Mouse (Mus musculus) retina, postnatal 1 day (tissue): ENCODE measurements around the gene Calm3.

ENCODE experiments used
- DNase-seq: peaks from one replicate; pipeline ENCODE4 v3.0.0-alpha.2; 2012

The Calm3 gene

DNA sequence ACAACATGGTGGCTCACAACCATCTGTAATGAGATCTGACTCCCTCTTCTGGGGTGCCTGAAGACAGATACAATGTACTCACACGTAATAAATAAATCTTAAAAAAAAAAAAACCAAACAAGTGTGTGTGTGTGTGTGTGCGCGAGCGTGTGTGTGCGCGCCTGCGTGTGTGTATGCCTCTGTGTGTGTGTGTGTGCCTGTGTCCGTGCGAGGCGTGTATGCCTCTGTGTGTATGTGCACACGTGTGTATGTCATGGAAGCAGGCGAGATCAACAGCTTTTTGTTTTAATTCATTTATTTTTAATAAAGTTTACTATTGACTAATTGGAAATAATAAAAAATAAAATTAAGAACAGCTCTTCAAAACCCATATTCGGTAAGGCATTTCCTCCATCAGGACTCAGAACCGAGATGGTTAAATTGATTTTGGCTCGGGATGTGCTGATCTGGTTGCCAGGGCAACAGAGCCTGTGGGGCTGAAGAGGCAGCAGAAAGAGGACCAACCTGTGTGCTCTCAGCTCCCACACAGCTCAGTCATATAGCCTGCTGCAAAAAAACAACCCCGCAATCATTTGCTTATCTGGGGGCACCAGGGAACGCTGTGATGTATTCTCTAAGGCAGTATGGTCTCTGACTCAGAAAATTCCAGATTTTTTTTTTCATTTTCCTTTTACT, 14.3 kb upstream of the Calm3 start:
- DNase-seq = peak; percentile 69

DNA sequence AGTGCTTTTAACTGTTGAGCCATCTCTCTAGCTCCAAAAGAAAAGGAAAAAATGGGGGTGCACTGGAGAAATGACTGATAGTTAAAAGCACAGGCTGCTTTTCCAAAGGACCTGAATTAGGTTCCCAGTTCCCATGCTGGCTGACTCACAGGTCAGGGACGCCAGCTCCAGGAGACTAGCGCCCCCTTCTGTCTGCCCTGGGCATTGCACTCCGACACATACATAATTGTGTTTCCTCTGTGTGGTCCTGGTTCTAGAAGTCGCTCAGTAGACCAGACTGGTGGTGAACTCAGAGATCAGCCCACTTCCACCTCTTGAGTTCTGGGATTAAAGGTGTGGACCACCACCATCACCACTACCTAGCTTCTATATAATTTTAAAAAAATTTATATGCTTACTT, 13.4 kb upstream of the Calm3 start:
- no peak for DNase-seq

DNA sequence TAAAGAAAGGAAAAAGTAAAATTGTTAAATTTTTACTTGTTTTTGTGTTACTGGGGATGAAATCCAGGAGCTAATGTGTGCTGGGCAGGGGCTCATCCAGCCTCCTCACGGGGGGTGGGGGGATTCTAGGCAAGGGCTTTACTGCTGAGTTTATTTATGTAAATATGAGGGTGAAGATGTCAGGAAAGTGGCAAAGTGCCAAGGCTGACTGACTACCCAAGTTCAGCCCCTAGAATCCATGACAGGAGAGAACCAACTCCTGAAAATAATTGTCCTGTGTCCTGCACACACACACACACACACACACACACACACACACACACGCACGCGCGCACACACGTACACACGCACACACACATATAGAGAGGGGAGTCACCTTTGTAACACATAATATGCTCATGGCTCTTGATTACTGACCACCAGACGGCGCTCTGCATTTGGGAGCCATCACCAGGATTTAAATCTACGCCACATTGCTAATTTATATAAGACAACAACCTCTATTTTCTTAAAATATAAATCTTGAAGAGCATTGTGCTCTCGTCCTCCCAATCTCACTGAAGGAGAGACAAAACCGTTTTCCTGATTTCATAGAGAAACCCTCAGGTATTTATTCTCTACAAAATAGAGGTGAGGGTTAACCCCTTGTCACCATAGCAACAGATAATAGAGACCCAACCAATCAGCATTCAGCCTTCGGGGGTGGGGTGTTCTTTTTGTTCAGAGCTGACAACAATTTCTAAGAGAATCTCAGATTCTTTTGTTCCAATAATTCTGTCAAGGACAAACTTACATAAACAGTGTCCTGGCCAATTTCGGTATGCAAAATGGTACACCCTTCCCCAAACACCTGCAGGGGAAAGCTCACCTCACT, 9.0 kb upstream of the Calm3 start:
- peak; percentile 80 for DNase-seq

DNA sequence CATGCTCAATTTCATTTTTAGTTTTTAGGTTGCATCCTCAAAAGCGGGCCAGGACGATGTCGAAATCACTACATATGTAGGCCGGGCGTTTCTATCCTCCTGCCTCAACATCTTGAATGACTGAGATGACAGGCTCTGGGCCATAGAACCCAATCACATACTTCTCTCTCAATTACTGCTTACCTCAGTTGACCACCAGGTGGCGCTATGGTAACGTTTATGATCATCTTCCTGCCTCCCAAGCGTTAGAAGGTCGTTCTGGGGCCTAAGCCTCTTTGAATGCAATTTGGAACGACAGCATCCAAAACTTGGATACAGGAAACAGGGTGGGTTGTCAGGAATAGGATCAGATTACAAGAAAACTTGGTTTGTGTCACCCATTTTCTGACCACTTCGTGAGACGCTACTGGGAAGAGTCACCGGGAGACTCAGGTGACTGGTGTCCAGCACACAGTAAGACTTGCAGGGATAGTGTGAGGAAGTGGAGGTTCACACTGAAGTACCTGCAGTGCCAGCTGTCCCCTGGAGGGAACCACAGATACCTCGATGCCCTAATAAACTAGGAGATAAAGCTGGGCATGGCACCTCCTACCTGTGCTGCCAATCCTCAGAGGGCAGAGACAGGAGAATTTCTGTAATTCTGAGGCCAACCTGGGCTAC, 8.2 kb upstream of the Calm3 start:
- peak; percentile 93 for DNase-seq

DNA sequence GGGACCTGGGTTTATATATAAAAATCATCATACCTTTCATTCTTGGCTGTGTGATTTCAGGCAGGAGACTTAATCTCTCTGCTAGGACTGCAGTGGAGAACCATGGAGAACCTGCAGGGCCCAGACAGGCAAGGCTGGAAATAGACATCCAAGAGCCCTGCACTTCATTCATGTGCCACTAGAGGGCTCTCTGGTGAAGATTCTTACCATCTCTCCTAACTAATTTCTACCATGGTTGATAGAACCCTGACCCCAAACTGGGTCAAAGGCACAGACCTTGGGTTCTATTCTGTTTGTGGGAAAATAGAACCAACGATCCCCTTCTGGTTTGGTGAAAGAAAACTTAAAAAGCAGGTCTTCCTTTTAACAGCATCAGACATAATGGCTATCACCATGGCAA, 6.9 kb upstream of the Calm3 start:
- peak; percentile 81 for DNase-seq

DNA sequence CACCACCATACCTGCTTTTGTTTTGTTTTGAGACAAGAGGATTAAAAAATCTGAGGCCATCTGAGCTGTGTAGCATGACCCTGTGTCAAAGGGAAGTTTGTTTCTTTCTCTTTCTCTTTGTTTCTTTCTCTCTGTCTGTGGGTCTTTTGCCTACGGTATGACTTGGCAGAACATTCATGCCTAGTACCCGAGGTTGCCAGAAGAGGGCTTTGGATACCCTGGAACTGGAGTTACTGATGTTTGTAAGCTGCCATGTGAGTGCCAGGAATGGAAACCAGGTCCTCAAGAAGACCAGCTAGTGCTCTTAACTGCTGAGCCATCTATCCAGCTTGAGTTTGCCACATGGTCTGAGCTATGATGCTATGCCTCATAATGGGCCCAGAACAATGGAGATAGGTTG, 4.4 kb upstream of the Calm3 start:
- no peak for DNase-seq

DNA sequence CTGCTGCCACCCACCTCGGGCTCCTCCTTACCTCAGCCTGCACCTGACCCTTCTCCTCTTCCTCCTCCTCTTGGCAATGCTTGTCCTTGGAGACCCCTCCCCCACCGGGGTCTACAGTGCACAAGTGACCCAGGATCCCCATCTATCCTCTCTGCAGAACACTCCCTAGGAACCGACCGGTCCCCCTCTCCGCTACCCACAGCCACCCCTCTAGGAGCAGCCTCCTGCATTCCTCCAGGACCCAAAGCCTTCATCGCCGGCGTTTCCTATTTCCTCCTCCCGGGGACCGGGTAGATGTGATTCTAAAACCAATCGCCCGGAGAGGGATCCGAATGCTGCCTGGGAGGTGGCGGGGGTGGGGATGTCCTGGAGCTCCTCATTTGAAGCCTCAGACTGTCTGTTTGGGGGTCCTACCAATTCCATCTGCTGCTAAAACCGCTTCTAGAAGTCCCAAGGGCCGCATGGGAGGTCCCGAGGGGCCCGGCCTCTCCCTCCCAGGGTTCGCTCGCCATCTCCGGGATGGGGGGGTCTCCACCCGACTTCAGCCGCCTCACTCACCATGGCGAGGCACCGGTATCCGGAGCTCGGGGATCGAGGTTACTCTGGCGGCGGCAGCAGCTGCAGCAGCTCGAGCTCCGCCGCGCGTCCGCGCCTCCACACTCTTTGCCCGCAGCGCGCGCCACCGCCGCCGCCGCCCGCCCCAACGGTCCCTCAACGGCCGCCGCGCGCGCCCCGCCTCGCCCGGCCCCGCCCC, 454 bp downstream of the Calm3 start:
- DNase-seq = no peak

DNA sequence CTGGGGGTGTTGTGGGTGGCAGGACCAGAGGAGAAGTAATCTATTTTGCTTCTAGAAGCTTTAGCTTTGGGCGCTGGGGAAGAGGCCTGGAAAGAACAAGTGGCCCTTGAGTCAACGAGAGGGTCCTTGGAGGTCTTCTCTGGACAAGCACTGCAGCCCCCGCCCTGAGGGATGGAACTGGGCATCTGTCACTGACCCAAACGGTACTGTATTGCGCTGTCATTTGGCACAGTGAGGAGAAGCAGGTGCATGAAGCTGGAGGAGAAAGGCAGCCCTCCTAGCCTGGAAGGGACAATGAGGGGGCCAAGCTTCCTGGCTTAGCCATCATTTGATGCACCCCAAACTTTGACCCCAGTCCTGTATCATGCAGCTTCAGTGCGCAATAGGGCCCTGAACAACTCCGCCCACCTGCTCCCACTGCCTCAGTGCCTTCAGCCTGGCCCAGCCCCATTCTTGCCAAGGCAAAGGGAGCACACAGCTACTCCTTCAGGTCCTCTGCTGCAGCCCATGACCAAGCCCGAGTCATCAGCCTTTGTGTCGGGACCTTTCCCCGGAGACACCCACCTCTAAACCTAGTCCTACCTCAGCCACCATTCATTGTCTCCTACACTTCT, 1.4 kb downstream of the Calm3 start:
- DNase-seq = no peak

DNA sequence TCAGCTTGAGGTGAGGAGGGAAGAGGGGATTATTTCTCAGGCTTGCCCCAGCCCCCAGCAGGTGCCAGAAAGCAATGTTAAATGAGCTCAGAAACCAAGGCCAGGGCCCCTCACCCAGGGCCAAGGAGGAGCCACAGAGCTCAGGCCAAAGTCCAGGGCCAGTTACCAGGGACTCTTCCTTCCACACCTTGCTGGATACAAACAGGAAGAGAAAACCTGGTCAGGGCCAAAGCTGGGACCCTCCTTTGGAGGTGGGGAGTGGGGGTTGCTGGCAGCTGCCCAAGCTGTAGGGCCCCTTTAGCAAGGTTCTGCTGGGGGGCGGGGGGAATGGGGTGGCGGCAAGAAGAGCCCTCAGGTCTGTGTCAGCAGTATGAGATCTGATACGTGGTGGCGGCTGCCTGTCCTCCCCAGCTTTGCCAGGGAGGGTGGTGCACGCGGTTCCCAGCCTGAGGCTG, 2.0 kb downstream of the Calm3 start:
- no peak for DNase-seq

DNA sequence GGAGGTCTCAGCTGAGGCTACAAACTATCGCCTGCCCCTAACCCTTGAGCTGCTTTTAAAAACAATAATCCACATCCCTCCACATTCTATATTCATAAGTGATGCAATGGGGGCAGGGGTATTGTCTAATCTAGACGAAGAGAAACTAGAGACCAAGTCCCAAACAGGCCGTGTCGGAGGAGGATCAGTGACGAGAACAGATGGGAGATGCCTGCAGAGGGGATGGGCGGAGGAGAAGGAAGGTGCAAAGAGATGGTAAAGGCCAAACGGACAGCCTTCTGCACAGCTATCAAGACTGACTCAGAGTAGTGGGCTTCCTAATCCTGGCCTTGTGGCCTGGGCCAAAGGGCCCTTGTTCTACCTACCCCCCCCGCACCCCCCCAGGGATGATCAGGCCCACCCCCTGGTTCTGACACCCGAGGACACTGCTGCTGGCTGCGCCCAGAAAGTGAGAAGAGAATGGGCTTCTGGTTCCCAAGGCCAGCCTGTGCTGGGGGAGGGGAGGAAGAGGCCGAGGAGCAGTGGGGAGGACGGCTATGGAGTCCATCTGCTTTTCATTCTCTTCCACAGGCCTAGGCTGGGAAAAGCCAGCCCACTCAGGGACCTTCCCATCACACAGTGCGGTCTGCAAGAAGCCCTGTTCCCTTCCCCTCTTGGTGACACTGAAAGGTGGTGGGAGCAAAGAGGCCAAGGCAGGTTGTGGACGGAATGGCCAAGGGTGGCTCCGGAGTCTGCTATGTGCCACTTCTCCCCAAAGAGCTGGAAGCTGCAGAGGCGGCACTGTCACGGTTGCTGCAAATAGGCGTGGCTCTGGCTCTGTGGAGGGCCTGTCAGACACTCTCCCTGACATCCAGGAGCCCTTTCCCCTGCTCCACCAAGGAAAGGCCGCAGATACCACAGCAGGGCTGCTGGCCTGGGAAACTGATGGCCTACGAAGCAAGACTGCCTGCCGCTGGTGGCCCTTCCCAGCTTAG, 2.8 kb downstream of the Calm3 start:
- peak; percentile 37 for DNase-seq

DNA sequence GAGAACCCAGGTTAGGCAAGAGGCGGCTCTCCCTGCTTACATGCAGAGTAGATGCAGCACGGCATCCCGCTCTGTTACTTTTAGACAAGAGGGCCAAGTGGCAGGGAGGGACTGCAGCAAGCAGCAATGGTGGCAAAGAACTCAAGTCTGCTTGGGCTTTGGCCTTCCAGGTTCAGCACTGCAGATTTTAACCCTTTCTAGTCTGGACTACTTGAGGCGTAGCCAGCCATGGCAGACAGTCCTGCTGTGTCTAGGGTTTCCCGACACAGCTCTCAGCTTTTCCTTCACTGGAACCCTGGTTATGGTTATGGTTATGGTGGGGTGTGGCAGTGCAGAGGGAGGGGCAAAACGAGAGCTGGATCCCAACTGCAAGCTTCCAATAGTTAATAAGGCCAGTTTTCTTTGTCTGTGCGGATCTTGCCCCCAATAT, 3.7 kb downstream of the Calm3 start:
- no peak for DNase-seq

DNA sequence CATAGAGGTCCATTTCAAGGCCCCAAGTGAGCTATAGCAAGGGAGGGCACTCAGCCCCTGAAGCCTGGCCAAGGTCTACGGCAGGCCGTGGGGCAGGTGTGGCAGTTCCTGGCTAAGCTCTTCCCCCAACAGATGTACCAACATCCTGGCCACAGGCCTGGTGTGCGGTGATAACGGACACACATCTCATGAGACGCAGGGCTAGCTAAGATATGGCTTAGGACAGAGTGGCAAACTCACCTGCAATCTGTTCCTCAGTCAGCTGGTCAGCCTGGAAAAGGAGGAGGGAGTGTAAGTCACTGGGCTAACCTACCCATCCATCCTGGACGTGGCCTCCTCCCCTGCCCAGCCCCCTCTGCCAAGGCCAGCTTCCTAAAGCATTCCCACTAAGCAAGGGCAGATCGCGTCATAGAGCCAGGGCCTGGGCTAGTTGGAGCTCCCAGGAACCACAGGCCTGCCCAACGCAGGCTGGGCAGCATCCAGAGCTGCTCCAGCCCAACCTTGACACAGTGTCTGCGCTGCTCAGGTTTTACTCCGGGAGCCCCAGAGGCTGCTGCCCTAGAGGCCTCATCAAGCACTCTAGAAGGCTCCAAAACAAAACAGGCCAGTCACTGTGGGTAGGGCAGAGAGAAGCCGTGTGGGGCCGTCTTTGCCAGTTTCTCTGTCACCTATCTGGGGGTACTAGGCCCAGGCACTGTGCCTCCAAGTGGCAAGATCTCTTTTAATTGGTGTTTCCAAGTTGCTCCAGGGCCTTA, 4.3 kb downstream of the Calm3 start:
- DNase-seq = no peak

DNA sequence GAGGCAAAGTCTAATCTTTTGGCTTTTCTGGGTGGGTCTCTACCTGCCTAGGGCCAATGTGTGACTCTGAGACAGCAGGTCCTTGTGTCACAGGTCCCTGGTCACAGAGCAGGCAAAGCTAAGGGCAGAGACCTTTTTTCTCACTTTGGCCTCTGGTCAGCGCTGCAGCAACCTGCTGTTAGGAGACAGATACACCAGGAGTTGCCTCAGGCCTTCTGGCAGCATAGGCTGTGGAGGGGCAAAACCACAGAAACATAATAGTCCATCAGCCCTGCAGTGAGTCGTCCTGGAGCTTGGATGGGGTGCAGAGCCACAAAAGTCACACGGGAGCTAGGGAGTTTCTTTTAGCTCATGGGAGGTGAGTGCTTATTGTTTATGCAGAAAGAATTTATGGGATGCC, 5.2 kb downstream of the Calm3 start:
- DNase-seq = no peak

DNA sequence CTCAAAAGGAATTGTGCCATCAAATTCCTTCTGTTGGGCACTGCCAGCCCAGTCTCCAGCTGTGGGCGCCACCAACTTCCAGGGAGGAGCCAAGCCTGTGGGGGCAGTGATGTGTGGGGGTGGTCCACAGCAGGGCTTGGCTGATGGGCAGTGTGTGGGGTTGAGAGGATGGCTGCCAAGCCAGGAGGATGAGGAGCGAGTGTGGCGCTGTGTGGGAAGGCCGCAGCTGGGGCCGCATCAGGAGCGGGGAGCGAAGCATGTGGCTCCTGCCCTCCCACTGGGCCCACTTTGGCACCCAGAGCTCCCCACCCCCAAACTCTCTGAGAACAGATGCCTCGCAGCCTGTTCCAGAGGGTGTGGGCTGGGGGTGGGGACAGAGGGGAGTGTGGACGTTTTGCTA, 5.9 kb downstream of the Calm3 start:
- no peak for DNase-seq

DNA sequence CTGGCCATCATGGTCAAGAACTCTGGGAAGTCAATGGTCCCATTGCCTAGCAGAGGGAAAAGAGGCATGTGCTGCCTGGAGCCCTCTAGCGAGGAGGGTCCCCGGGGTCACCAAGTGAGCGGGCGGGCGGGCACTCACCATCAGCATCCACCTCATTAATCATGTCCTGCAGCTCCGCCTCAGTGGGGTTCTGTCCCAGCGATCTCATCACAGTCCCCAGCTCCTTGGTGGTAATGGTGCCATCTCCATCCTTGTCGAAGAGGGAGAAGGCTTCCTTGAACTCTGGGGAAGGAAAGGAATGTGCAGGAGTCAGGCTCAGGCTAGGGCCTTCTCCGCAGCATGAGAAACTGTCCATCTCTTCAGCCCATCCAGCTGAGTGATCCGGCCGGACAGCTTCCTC, 6.5 kb downstream of the Calm3 start:
- DNase-seq = no peak

DNA sequence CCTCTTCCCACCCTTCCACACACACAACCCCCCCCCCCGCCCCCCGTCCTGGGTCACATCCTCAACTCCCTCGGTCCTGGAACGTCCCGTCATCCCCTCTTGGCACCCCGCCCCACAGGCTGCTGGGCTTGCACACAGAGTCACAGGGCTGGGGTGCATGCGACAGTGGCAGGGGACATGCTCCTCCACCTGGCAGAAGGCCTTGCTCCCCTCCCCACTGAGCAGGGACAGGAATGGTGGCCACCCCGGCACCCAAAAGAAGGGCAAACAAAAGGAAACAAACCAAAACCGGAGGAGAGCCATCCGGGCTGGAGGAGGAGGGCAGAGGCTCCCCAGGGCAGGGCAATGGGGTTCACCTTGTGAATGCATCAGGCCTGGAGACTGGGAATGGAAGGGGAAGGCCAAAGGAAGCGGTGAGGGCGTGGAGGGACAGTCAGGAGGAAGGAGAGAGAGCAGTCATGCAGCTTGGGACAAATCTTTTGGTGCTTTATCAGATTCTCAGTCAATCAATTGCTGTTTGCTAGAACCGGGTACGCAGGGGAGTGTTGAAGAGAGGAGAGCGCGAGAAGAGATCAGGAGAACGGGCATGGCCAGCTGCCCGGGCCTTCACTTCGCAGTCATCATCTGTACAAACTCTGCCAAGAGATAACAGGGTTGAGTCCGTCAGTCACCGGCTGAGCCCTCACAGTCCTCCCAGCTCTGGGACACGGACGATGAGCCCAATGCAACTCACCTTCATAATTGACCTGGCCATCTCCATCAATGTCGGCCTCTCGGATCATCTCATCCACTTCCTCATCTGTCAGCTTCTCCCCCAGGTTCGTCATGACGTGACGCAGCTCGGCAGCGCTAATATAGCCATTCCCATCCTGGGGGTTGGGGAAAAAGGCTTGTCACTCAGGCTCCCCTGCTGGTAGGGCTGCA, 7.3 kb downstream of the Calm3 start:
- no peak for DNase-seq

DNA sequence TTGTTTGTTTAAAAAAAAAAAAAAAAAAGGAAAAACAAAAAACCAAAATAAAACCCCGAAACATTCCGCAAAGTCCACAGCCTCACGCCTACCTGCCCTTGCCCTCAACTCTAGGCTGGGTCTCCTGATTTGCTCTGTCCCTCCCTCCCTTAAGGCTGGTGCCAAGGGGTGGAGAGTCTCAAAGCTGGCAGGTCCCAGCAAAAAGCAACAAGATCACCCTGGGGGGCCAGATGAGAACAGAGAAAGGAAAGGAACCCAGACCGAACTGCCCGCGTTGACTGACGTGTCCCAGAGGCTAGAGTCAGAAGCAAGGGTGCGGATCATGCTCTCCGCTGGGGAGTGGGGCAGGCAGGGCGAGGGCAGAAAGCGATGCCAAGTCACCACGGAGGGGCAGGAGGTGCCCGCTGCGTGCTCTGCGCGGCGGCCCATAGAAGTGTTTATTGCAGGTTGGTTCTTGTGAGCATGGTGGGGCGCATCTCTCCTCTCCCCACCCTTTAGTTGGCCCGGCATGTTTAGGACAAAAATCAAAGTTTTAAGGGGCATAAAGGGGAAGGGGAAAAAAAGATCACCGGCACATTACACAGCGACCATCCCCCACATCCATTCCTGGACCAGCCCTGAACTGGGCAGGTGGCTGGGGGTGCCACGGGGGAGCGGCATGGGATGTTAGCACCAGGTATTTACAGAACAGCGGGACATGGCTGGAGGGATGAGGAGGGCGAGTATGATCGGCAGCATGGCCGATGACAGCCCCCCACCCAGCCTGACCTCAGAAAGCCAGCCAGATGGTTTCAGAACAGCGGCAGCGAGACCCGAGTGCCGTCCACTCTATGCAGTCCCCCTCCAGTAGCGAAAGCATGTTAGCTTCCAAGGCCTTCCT, 8.2 kb downstream of the Calm3 start:
- no peak for DNase-seq
